Mouse (Mus musculus) liver, adult 2 months (tissue): ENCODE data around the gene Tead1.

Source experiments
- CTCF ChIP-seq: fragments of 200-500 bp; IDR thresholded peaks from 2 replicates; pipeline ENCODE4 v1.5.1; 2011; ENCODE audit warnings: low read depth, low read length, control low read depth
- POLR2A ChIP-seq: fragments of 200-500 bp; IDR thresholded peaks from 2 replicates; pipeline ENCODE4 v1.6.1; 2011; ENCODE audit warnings: low read length, control low read depth; ENCODE audit not compliant: insufficient read depth; ENCODE audit errors: extremely low read depth

GRCm38 (mm10) chr7:112812037-112812775 lies 133.1 kb downstream of the Tead1 start:
- TF ChIP-seq CTCF (no peak), POLR2A (no peak)
